Mouse (Mus musculus) intestine, embryonic 15.5 days (tissue): ENCODE results near the gene Fnbp1. TPM values are rescaled to one million over a fixed set of nuclear protein-coding genes. Genes with fewer than 3 reads are reported as not detected.

Experiments used
- ATAC-seq: fragments of 200-750 bp; cut with Nextera tagmentation; 2 replicates; pipeline ENCODE4 v1.8.0; 2017; ENCODE audit warnings: moderate TSS enrichment, moderate library complexity
- H3K27ac ChIP-seq: fragments of 300-500 bp; sonication (generic); 2 replicates; pipeline ENCODE4 v1.5.1; 2015; ENCODE audit warnings: mild to moderate bottlenecking, inconsistent platforms
- H3K27me3 ChIP-seq: fragments of 300-500 bp; sonication (generic); replicated peaks from 2 replicates; pipeline ENCODE4 v1.6.1; 2015; ENCODE audit warnings: inconsistent platforms
- H3K36me3 ChIP-seq: fragments of 300-500 bp; sonication (generic); 2 replicates; pipeline ENCODE4 v1.6.1; 2015; ENCODE audit warnings: inconsistent platforms
- H3K4me1 ChIP-seq: fragments of 300-500 bp; sonication (generic); replicated peaks from 2 replicates; pipeline ENCODE4 v1.6.1; 2015; ENCODE audit warnings: inconsistent platforms
- H3K4me2 ChIP-seq: fragments of 300-500 bp; sonication (generic); replicated peaks from 2 replicates; pipeline ENCODE4 v1.6.1; 2015; ENCODE audit warnings: mild to moderate bottlenecking, inconsistent platforms
- H3K4me3 ChIP-seq: fragments of 300-500 bp; sonication (generic); replicated peaks from 2 replicates; pipeline ENCODE4 v1.5.1; 2015; ENCODE audit warnings: inconsistent platforms
- H3K9ac ChIP-seq: fragments of 300-500 bp; sonication (generic); 2 replicates; pipeline ENCODE4 v1.6.1; 2015; ENCODE audit warnings: inconsistent platforms
- H3K9me3 ChIP-seq: fragments of 300-500 bp; sonication (generic); 2 replicates; pipeline ENCODE4 v1.6.1; 2016; ENCODE audit warnings: inconsistent platforms
- WGBS: fragments of 180-500 bp; shearing (Covaris S2); methylation state at CpG from one replicate; pipeline ENCODE4 v1.1.7; 2015; 5-methylcytosine and 5-hydroxymethylcytosine counted together
- polyA plus RNA-seq: library from polyadenylated mRNA; unstranded; fragments of >200 nt; fragmentation: Nextera tagmentation; extraction: Ambion mirVana; gene quantifications from 2 replicates; pipeline ENCODE4 v1.2.1, GENCODE M21; 2015

Gene Fnbp1
- polyA plus RNA-seq, 1 experiment from 2014 or later = 27.3 TPM

DNA sequence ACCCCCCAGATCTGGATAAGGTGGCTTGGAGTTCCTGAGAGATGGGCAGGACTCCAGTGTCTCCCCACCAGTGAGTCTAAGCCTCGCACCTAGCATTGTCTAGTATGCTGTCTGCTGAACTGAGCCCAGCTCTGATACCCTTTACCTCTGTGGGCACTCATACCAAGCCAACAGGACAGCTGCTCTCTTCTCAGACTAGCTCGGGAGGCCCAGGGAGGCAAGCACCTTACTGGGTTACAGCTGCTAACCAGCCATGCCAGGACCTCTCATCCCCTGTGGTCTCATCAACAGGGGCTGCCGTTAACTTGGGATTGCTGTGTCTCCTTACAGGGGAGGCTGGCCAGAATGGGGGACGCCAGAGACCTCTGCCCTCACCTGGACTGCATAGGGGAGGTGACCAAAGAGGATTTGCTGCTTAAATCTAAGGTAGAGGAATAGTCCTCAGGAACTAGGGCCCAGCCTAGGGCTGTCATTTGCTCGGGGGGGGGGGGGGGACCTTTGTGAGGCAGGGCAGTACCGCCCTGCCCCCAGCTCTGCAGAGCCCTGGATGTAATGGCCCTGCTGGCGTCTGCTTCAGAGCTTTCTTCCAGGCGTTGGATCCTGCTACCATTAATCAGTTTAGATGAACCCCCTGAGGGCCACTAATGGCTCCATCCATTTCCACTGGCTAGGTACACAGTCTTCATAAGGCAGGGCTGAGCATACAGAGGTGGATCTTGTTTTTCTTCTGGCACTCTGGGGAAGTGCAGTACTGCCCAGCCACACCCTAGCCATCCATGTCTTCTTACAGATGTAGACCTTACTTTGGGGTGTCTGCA, 143.2 kb downstream of the Fnbp1 start:
- no peak for ATAC-seq
- H3K4me2 ChIP-seq = no peak overlapping the region
- no peak overlapping the region for H3K9ac ChIP-seq
- H3K27me3 ChIP-seq = no peaks in the 10 kb centered on the region
- 0 out of 2 replicates have a peak, but pooled peaks cover 5% of the 10 kb centered on the region for H3K36me3 ChIP-seq
- H3K9me3 ChIP-seq = no peaks in the 10 kb centered on the region
- H3K4me3 ChIP-seq = no peak overlapping the region
- H3K27ac ChIP-seq = no peak overlapping the region
- no peaks in the 10 kb centered on the region for H3K4me1 ChIP-seq
- WGBS = 59% methylated on average over 8 of the region's 8 CpGs

DNA sequence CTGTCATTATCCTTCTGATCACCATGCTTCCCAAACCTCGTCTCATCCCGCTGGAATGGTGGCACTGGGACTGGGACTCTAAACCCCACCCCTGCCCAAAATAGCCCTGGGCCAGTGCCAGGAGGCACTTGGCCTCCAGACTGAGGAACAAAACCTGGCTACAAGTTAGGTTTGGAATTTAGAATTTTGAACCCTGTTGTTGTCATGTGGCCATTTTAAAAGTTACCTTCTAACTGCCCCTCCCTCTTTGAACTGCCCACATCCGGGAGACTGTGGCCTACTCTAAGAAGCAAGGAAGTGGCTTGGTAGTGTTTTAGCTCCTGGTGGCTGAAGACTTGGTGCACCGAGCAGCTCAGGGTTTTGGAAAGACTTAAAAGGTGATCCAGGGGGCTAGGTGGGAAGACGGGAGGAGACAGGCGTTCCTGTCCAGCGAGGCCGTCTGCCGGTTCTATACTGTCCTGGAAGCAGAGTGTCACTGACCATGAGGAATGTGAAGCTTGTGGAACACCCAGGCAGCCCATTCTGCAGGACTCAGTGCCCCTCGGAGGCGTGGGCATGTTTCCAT, 146.3 kb downstream of the Fnbp1 start:
- H3K27ac ChIP-seq = no peak overlapping the region
- no peak for ATAC-seq
- no peaks in the 10 kb centered on the region for H3K4me1 ChIP-seq
- 79% methylated on average over 11 of the region's 11 CpGs for WGBS
- H3K27me3 ChIP-seq = no peaks in the 10 kb centered on the region
- no peak overlapping the region for H3K9ac ChIP-seq
- H3K36me3 ChIP-seq = 0 out of 2 replicates have a peak, but pooled peaks cover 5% of the 10 kb centered on the region
- no peaks in the 10 kb centered on the region for H3K9me3 ChIP-seq
- no peak overlapping the region for H3K4me2 ChIP-seq
- no peak overlapping the region for H3K4me3 ChIP-seq

DNA sequence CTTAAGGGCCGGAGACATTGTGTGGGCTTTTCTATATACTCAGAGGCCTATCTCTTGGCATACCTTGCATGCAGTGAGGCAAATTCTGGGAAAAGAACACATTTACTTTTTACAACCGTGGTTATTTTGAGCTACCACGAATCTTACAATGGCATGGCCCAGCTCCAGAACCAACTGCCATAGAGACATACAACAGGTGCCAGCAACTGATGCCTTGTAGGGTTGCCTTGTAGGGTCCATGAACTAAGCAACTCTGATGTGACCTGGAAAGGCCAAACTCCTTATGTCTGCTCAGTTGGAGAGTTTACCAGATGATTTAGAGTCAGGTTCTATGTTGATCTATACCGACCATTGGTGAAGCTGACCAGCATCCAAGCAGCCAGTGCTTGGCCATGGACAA, 147.0 kb downstream of the Fnbp1 start:
- Histone ChIP-seq H3K4me1 (no peaks in the 10 kb centered on the region), H3K9me3 (no peaks in the 10 kb centered on the region), H3K27ac (no peak overlapping the region), H3K4me2 (no peak overlapping the region), H3K9ac (no peak overlapping the region), H3K4me3 (no peak overlapping the region), H3K27me3 (no peaks in the 10 kb centered on the region), H3K36me3 (no peaks in the 10 kb centered on the region)
- WGBS = 86% methylated on average over 4 of the region's 4 CpGs
- no peak for ATAC-seq

DNA sequence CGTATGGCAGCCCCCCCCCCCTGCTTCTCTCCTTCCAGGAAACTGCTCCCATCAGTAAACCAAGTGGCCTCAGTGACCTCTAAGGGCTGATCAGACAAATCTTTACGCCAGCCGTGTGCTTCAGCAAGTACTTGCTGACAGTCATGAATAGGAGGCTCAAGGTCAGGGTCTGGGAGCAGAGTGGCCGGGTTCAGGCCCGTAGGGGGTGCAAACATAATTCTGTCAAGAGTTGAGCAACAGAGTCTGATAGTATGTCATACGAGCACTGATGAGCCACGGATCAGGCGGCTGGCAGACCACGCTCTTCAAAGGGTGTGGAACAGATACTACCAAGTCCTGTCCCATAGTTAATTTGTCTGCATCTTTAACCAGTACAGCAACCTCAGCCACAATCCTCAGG, 151.6 kb downstream of the Fnbp1 start:
- H3K27ac ChIP-seq = no peak overlapping the region
- WGBS = 73% methylated on average over 9 of the region's 9 CpGs
- no peak overlapping the region for H3K9ac ChIP-seq
- H3K36me3 ChIP-seq = no peaks in the 10 kb centered on the region
- ATAC-seq = no peak
- H3K27me3 ChIP-seq = no peaks in the 10 kb centered on the region
- peaks cover 10% of the 10 kb centered on the region; the same call in 1 of the 2 replicates for H3K4me1 ChIP-seq
- H3K4me3 ChIP-seq = no peak overlapping the region
- H3K4me2 ChIP-seq = no peak overlapping the region
- no peaks in the 10 kb centered on the region for H3K9me3 ChIP-seq

DNA sequence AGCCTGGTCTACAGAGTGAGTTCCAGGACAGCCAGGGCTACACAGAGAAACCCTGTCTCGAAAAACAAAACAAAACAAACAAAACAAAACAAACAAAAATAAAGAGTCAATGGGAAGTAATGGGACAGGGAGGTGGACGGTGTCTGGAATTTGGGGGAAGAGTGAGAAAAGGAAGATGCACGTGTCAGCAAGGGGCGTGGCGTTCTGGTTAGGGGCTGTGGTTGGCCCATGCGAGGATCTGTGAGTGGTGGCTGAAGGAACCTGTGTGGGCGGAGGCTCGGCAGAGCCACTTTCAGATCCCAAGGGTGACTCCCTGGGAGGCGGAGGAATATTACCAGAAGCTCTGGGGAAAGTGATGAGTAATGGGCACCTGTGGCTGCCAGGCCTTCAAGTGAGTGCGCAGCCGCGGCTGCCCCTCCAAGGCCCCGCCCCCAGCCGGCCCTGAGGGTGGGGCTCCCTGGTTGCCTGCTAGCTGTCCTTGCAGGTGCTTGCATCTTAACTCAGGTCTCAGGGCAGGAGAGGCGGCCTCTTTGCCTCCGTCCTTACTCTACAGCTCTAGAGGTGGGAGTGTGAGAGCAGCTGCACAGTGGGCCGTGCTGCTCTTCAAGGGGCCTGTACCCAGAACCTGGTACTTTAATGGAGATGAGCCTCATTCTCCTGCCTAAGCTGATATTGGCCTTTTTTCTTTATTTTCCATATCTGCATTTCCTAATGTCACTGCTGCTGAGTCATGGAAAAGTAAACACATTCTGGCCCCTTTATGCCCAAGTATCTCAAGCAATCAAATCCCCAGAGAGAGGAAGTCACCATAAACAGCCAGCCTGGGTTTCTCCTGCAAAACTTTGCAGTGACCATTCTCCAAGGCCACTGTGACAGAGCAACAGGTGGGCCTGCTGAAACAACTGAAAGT, 156.4 kb downstream of the Fnbp1 start:
- Histone ChIP-seq H3K27ac (peak overlapping the region; percentile 71), H3K9me3 (no peaks in the 10 kb centered on the region), H3K4me3 (no peak overlapping the region), H3K27me3 (no peaks in the 10 kb centered on the region), H3K9ac (no peak overlapping the region), H3K4me2 (peak overlapping the region; percentile 46), H3K36me3 (no peaks in the 10 kb centered on the region), H3K4me1 (peaks cover 27% of the 10 kb centered on the region)
- WGBS = 16% methylated on average over 17 of the region's 17 CpGs
- peak; percentile 40 for ATAC-seq

DNA sequence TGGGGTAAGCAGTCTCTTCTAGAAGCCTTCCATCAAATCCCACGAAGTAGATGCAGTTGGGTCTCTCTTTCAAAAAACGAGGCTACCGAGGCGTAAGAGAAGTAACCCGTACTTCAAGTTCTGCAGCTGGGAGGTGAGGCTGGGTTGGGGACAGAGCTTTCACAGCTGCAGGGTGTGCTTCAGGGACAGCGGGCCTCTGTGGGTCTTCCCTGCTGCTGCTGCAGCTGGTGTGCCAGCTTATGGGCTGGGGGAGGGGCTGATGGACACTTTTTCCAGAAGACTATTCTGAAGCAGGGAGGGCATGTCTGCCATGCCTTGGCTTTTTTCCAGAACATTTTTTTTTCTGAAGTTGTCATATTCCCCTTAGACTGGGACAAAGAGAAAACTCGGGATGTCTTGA, 158.8 kb downstream of the Fnbp1 start:
- Histone ChIP-seq H3K36me3 (no peaks in the 10 kb centered on the region; the same call in 1 of the 2 replicates), H3K27ac (no peak overlapping the region), H3K4me3 (peak overlapping the region; percentile 74), H3K9ac (no peak overlapping the region), H3K4me2 (peak overlapping the region; percentile 75), H3K4me1 (peaks cover 27% of the 10 kb centered on the region), H3K9me3 (no peaks in the 10 kb centered on the region), H3K27me3 (no peaks in the 10 kb centered on the region)
- ATAC-seq = no peak
- 45% methylated on average over 7 of the region's 7 CpGs for WGBS

DNA sequence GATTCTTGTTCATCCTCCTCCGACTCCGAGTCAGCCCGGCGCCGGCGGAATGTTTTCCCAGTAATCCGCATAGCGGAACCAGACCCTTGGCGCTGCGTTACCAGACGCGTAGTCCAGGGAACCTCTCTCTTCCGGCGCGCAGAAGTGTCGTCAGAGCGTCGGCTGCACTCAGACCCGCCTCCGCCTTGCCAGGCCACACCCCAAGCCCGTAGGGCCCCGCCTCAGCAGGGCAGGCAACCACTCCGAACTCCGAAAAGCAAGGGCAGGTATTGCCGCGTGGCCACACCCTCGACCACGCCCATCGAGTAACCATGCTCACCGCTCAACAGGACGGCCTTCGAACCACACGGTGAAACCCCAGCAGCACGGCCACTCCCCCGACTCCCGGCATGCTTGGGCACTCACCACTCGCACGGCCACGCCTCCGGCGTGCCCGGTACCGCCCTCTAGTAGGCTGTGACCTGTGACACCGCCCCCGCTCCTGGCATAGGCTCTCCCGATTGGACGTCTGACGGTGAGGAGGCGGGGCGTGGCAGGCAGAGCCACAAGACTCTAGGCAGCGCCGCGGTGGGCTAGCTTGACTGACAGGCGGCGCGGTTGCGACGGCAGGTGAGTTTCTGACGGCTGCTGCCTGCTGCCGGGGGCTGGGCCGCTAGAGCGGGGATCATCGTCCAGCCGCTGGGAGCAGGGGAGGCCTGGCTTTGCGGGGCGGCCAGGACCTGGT, 159.9 kb downstream of the Fnbp1 start, which contains the start of the genes BC005624 and Usp20:
Gene BC005624 (minus strand): TSS at position 412 of the 724 bp plus-strand sequence.
Gene Usp20 (plus strand): TSS at position 490 of the 724 bp plus-strand sequence.
- no peak within 1 kb of the TSS; the same call in 1 of the 2 replicates for H3K27ac ChIP-seq
- H3K9me3 ChIP-seq = no peaks in the 10 kb centered on the region
- H3K4me1 ChIP-seq = peaks cover 27% of the 10 kb centered on the region
- H3K4me3 ChIP-seq = peak within 1 kb of the TSS; percentile 74
- H3K27me3 ChIP-seq = no peaks in the 10 kb centered on the region
- H3K9ac ChIP-seq = peak within 1 kb of the TSS; percentile 65
- WGBS = under 1% methylated on average over 66 of the region's 66 CpGs
- peaks cover 7% of the 10 kb centered on the region for H3K36me3 ChIP-seq
- peak within 1 kb of the TSS; percentile 75 for H3K4me2 ChIP-seq
- peak; percentile 98 for ATAC-seq

Other genes starting within 250 kb of the Fnbp1 start
- 2.8 and 4.3 TPM in 2 replicates for gene Ptges, start 212.1 kb downstream of the Fnbp1 start, polyA plus RNA-seq
- gene Tor1b, start 189.0 kb downstream of the Fnbp1 start, polyA plus RNA-seq = 22.4 and 25.4 TPM in 2 replicates
- gene Tor1a, start 174.1 kb downstream of the Fnbp1 start, polyA plus RNA-seq = 78.8 and 90.9 TPM in 2 replicates
- 48.3 and 49.6 TPM in 2 replicates for gene BC005624, start 159.8 kb downstream of the Fnbp1 start, polyA plus RNA-seq
- gene Usp20, start 159.7 kb downstream of the Fnbp1 start, polyA plus RNA-seq = 11.9 and 15.2 TPM in 2 replicates
- gene Gpr107, start 10.3 kb upstream of the Fnbp1 start, polyA plus RNA-seq = 30.0 and 31.1 TPM in 2 replicates
- 23.9 and 25.0 TPM in 2 replicates for gene Ncs1, start 103.8 kb upstream of the Fnbp1 start, polyA plus RNA-seq
- 3.3 and 4.2 TPM in 2 replicates for gene Hmcn2, start 172.4 kb upstream of the Fnbp1 start, polyA plus RNA-seq